Mouse (Mus musculus): ENCODE measurements around the gene Rbm20. TPM values are rescaled to one million over a fixed set of nuclear protein-coding genes. Genes with fewer than 3 reads are reported as not detected.

Rbm20 gene
- total and polyA plus RNA-seq, 2 experiments from 2014 or later: 1.4 to 3.4 TPM

- H3K4me2 ChIP-seq (ENCODE audit: low read depth): no peak overlapping the region
- no peaks in the 10 kb centered on the region for H3K9me3 ChIP-seq (ENCODE audit: low read length)
- no peaks in the 10 kb centered on the region for H3K27me3 ChIP-seq (ENCODE audit: insufficient read depth, low read length)
- no peaks in the 10 kb centered on the region for H3K36me3 ChIP-seq (ENCODE audit: insufficient read depth)
- TF ChIP-seq CTCF (IDR thresholded peaks at IDR 0.05; ENCODE audit: low read depth): no peak
- DNase-seq (no peak), ATAC-seq (no peak)
- H3K4me1 ChIP-seq (ENCODE audit: insufficient read depth): no peaks in the 10 kb centered on the region
- 69% methylated on average over 5 of the region's 5 CpGs for WGBS
- no peak overlapping the region for H3K27ac ChIP-seq (ENCODE audit: low read depth, low read length)
- no peak overlapping the region for H3K4me3 ChIP-seq (ENCODE audit: low read depth, low read length)
- no peak overlapping the region for H3K9ac ChIP-seq
These were observed 213.7 kb downstream of the Rbm20 start for GRCm38 (mm10) chr19:53890781-53891251.

- Histone ChIP-seq H3K27me3 (ENCODE audit: insufficient read depth, low read length) (no peaks in the 10 kb centered on the region), H3K27ac (ENCODE audit: low read depth, low read length) (no peak overlapping the region), H3K4me3 (ENCODE audit: low read depth, low read length) (no peak overlapping the region), H3K9me3 (ENCODE audit: low read length) (no peaks in the 10 kb centered on the region), H3K36me3 (ENCODE audit: insufficient read depth) (no peaks in the 10 kb centered on the region), H3K9ac (no peak overlapping the region), H3K4me1 (ENCODE audit: insufficient read depth) (no peaks in the 10 kb centered on the region), H3K4me2 (ENCODE audit: low read depth) (no peak overlapping the region)
- no peak for ATAC-seq
- no peak for DNase-seq
- TF ChIP-seq CTCF (IDR thresholded peaks at IDR 0.05; ENCODE audit: low read depth): no peak
- WGBS: 89% methylated on average over 2 of the region's 2 CpGs
These were observed 214.5 kb downstream of the Rbm20 start for GRCm38 (mm10) chr19:53891569-53891968.

GRCm38 (mm10) chr19:53892061-53892460, 215.0 kb downstream of the Rbm20 start, which contains the start of gene Pdcd4:
Gene Pdcd4, plus strand, starts transcription at chr19:53892231.
- no peaks in the 10 kb centered on the region for H3K36me3 ChIP-seq (ENCODE audit: insufficient read depth)
- DNase-seq (no peak), ATAC-seq (peak; percentile 23; the same call in 1 of the 2 replicates)
- H3K27me3 ChIP-seq (ENCODE audit: insufficient read depth, low read length): no peaks in the 10 kb centered on the region
- no peak within 1 kb of the TSS for H3K4me3 ChIP-seq (ENCODE audit: low read depth, low read length)
- H3K9ac ChIP-seq: no peak within 1 kb of the TSS
- no peak for TF ChIP-seq CTCF (IDR thresholded peaks at IDR 0.05; ENCODE audit: low read depth)
- H3K9me3 ChIP-seq (ENCODE audit: low read length): no peaks in the 10 kb centered on the region
- H3K4me2 ChIP-seq (ENCODE audit: low read depth): no peak within 1 kb of the TSS
- no peak within 1 kb of the TSS for H3K27ac ChIP-seq (ENCODE audit: low read depth, low read length)
- no peaks in the 10 kb centered on the region for H3K4me1 ChIP-seq (ENCODE audit: insufficient read depth)
- WGBS: 22% methylated on average over 3 of the region's 3 CpGs

- Histone ChIP-seq H3K4me2 (ENCODE audit: low read depth) (no peak overlapping the region), H3K27me3 (ENCODE audit: insufficient read depth, low read length) (no peaks in the 10 kb centered on the region), H3K27ac (ENCODE audit: low read depth, low read length) (no peak overlapping the region), H3K9ac (no peak overlapping the region), H3K36me3 (ENCODE audit: insufficient read depth) (no peaks in the 10 kb centered on the region), H3K4me3 (ENCODE audit: low read depth, low read length) (no peak overlapping the region), H3K9me3 (ENCODE audit: low read length) (no peaks in the 10 kb centered on the region), H3K4me1 (ENCODE audit: insufficient read depth) (no peaks in the 10 kb centered on the region)
- TF ChIP-seq CTCF (IDR thresholded peaks at IDR 0.05; ENCODE audit: low read depth): no peak
- WGBS: 44% methylated on average over 9 of the region's 9 CpGs
- DNase-seq: no peak
- ATAC-seq: peak; percentile 23; the same call in 1 of the 2 replicates
These were observed 215.8 kb downstream of the Rbm20 start for GRCm38 (mm10) chr19:53892838-53893359.

- ATAC-seq: no peak
- Histone ChIP-seq H3K36me3 (ENCODE audit: insufficient read depth) (no peaks in the 10 kb centered on the region), H3K9ac (no peak overlapping the region), H3K4me2 (ENCODE audit: low read depth) (no peak overlapping the region), H3K4me3 (ENCODE audit: low read depth, low read length) (no peak overlapping the region), H3K27ac (ENCODE audit: low read depth, low read length) (no peak overlapping the region), H3K9me3 (ENCODE audit: low read length) (no peaks in the 10 kb centered on the region), H3K4me1 (ENCODE audit: insufficient read depth) (no peaks in the 10 kb centered on the region), H3K27me3 (ENCODE audit: insufficient read depth, low read length) (no peaks in the 10 kb centered on the region)
- no peak for DNase-seq
- 74% methylated on average over 3 of the region's 3 CpGs for WGBS
- TF ChIP-seq CTCF (IDR thresholded peaks at IDR 0.05; ENCODE audit: low read depth): no peak
These were observed 216.6 kb downstream of the Rbm20 start for GRCm38 (mm10) chr19:53893711-53894171.

GRCm38 (mm10) chr19:53894538-53895121, 217.5 kb downstream of the Rbm20 start:
- no peaks in the 10 kb centered on the region for H3K36me3 ChIP-seq (ENCODE audit: insufficient read depth)
- no peak for TF ChIP-seq CTCF (IDR thresholded peaks at IDR 0.05; ENCODE audit: low read depth)
- no peak for ATAC-seq
- no peak for DNase-seq
- no peaks in the 10 kb centered on the region for H3K27me3 ChIP-seq (ENCODE audit: insufficient read depth, low read length)
- no peak overlapping the region for H3K27ac ChIP-seq (ENCODE audit: low read depth, low read length)
- H3K9ac ChIP-seq: no peak overlapping the region
- no peak overlapping the region for H3K4me2 ChIP-seq (ENCODE audit: low read depth)
- 80% methylated on average over 12 of the region's 12 CpGs for WGBS
- H3K4me1 ChIP-seq (ENCODE audit: insufficient read depth): no peaks in the 10 kb centered on the region
- H3K9me3 ChIP-seq (ENCODE audit: low read length): no peaks in the 10 kb centered on the region
- H3K4me3 ChIP-seq (ENCODE audit: low read depth, low read length): no peak overlapping the region

GRCm38 (mm10) chr19:53898046-53898445, 220.9 kb downstream of the Rbm20 start:
- H3K4me1 ChIP-seq (ENCODE audit: insufficient read depth): peaks cover 5% of the 10 kb centered on the region
- no peaks in the 10 kb centered on the region for H3K9me3 ChIP-seq (ENCODE audit: low read length)
- no peak overlapping the region for H3K4me3 ChIP-seq (ENCODE audit: low read depth, low read length)
- no peak overlapping the region for H3K4me2 ChIP-seq (ENCODE audit: low read depth)
- ATAC-seq (no peak), DNase-seq (no peak)
- no peaks in the 10 kb centered on the region for H3K36me3 ChIP-seq (ENCODE audit: insufficient read depth)
- H3K9ac ChIP-seq: no peak overlapping the region
- H3K27me3 ChIP-seq (ENCODE audit: insufficient read depth, low read length): no peaks in the 10 kb centered on the region
- no peak for TF ChIP-seq CTCF (IDR thresholded peaks at IDR 0.05; ENCODE audit: low read depth)
- whole genome bisulfite sequencing: 75% methylated on average over 5 of the region's 5 CpGs
- H3K27ac ChIP-seq (ENCODE audit: low read depth, low read length): no peak overlapping the region

All from forebrain, postnatal 0 days (tissue).